Mouse (Mus musculus): ENCODE data around the gene Gm13696. TPM values are rescaled to one million over a fixed set of nuclear protein-coding genes. Genes with fewer than 3 reads are reported as not detected.
"Not testable (repeated sequence)": the region's sequence is repeated elsewhere in the genome, so short reads cannot be mapped to it uniquely, and the experiment has no call there.

Gm13696 gene
- polyA plus RNA-seq, 1 experiment from 2014 or later, result not detected

DNA sequence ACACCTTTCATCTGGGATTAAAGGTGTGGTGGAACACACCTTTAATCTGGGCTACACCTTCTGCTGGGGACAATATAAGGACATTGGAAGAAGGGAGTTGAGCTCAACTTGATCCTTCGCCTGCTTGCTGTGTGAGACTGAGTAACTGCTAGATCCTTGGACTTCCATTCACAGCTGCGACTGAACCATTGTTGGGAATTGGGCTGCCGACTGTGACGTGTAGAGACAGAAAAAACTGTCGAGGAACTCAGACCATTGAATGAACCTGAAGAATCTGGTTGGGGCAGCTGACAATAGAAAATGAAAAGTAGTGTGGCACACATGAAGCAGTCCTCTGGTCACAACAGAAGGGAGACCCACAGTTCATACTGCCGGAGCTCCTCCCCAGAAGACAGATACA, 11.5 kb downstream of the Gm13696 start, which contains the start of gene Gm13697:
Gene Gm13697, plus strand, starts transcription at position 301 of the 400 bp plus-strand sequence.
- H3K36me3 ChIP-seq (ENCODE audit: control insufficient read depth, insufficient read depth, low read length); H3K4me1 ChIP-seq (ENCODE audit: control insufficient read depth, insufficient read depth, low read length): not testable (repeated sequence)

DNA sequence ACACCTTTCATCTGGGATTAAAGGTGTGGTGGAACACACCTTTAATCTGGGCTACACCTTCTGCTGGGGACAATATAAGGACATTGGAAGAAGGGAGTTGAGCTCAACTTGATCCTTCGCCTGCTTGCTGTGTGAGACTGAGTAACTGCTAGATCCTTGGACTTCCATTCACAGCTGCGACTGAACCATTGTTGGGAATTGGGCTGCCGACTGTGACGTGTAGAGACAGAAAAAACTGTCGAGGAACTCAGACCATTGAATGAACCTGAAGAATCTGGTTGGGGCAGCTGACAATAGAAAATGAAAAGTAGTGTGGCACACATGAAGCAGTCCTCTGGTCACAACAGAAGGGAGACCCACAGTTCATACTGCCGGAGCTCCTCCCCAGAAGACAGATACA, 17.3 kb downstream of the Gm13696 start, which contains the start of gene Gm13691:
Gene Gm13691, plus strand, starts transcription at position 301 of the 400 bp plus-strand sequence.
- H3K4me1 ChIP-seq (ENCODE audit: control insufficient read depth, insufficient read depth, low read length); H3K4me2 ChIP-seq (ENCODE audit: low read depth, low read length); ATAC-seq; H3K27ac ChIP-seq (ENCODE audit: low read length); H3K9ac ChIP-seq (ENCODE audit: low read depth, low read length); H3K27me3 ChIP-seq (replicated peaks; ENCODE audit: control insufficient read depth, insufficient read depth, low read length); H3K36me3 ChIP-seq (ENCODE audit: control insufficient read depth, insufficient read depth, low read length); H3K4me3 ChIP-seq (ENCODE audit: low read length); H3K9me3 ChIP-seq (ENCODE audit: control insufficient read depth, low read length): not testable (repeated sequence)
- WGBS, result no CpG with 5 or more reads among the region's 6 CpGs

More for the DNA sequence above, 11.5 kb downstream of the Gm13696 start, which contains the start of gene Gm13697:
- not testable (repeated sequence) for H3K4me3 ChIP-seq (ENCODE audit: low read length); H3K27ac ChIP-seq (ENCODE audit: low read length); ATAC-seq; H3K9me3 ChIP-seq (ENCODE audit: control insufficient read depth, low read length); H3K4me2 ChIP-seq (ENCODE audit: low read depth, low read length); H3K9ac ChIP-seq (ENCODE audit: low read depth, low read length); H3K27me3 ChIP-seq (replicated peaks; ENCODE audit: control insufficient read depth, insufficient read depth, low read length)
- no CpG with 5 or more reads among the region's 6 CpGs for WGBS

DNA sequence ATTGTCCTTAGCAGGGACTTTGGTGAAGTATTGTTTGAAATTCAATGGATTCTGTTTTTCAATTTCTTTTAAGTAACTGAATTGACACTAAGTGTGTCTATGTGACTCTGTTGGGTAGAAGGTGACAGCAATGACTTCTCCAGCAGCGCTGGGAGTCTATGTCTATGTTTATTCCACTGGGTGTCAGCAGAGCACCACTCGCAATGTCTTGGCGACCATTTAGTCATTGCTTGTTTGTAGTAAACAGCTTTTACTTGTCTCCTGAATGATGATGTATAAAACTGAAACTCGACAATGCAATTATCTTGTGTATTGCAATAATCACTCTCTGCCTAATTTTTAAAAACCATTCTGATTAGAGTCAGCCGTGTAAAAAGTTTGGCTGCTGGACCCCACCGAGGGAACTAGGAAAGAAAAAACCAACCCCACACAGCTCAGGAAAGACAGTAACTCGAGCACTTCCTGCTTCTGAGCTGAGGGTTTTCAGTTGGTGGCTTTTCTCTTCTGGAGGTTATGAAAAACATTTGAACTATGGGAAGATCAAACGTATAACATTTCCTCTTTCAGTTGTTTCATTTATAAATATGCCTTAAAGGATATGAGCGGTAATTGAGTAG, 20.8 kb downstream of the Gm13696 start:
- H3K4me1 ChIP-seq (ENCODE audit: control insufficient read depth, insufficient read depth, low read length); H3K36me3 ChIP-seq (ENCODE audit: control insufficient read depth, insufficient read depth, low read length); H3K9me3 ChIP-seq (ENCODE audit: control insufficient read depth, low read length); ATAC-seq; H3K27ac ChIP-seq (ENCODE audit: low read length); H3K4me3 ChIP-seq (ENCODE audit: low read length); H3K27me3 ChIP-seq (replicated peaks; ENCODE audit: control insufficient read depth, insufficient read depth, low read length); H3K9ac ChIP-seq (ENCODE audit: low read depth, low read length): not testable (repeated sequence)
- WGBS, result 43% methylated on average over 7 of the region's 9 CpGs
- peak overlapping the region; percentile 30; the same call in 1 of the 2 replicates for H3K4me2 ChIP-seq (ENCODE audit: low read depth, low read length)

DNA sequence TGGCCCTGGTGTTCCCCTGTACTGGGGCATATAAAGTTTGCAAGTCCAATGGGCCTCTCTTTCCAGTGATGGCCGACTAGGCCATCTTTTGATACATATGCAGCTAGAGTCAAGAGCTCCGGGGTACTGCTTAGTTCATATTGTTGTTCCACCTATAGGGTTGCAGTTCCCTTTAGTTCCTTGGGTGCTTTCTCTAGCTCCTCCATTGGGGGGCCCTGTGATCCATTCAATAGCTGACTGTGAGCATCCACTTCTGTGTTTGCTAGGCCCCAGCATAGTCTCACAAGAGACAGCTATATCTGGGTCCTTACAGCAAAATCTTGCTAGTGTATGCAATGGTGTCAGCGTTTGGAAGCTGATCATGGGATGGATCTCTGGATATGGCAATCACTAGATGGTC, 21.6 kb downstream of the Gm13696 start:
- H3K9me3 ChIP-seq (ENCODE audit: control insufficient read depth, low read length); H3K9ac ChIP-seq (ENCODE audit: low read depth, low read length); H3K27ac ChIP-seq (ENCODE audit: low read length); H3K4me1 ChIP-seq (ENCODE audit: control insufficient read depth, insufficient read depth, low read length); H3K4me2 ChIP-seq (ENCODE audit: low read depth, low read length); H3K4me3 ChIP-seq (ENCODE audit: low read length); H3K27me3 ChIP-seq (replicated peaks; ENCODE audit: control insufficient read depth, insufficient read depth, low read length); H3K36me3 ChIP-seq (ENCODE audit: control insufficient read depth, insufficient read depth, low read length); ATAC-seq: not testable (repeated sequence)
- WGBS, result no CpG with 5 or more reads among the region's 3 CpGs

DNA sequence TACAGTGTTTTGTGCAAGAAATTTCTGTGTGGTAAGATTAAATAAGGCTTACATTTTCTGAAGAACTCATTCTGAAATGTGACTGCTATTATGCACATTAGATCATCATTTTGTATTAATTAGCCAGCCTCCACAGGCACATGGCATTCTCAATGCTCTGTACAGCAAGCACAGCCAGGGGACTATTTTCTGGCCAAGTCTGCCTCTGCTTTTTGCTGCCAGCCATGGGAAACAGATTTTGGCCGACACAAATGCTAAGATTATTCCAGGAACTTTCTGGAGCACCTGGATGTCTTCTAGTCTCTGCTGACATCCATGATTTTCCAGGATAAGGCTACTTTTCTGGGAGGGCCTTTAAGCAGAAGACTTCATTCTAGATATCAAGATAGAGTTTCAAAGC, 36.0 kb downstream of the Gm13696 start:
- ATAC-seq, result no peak
- 54% methylated on average over 1 of the region's 1 CpGs for WGBS

DNA sequence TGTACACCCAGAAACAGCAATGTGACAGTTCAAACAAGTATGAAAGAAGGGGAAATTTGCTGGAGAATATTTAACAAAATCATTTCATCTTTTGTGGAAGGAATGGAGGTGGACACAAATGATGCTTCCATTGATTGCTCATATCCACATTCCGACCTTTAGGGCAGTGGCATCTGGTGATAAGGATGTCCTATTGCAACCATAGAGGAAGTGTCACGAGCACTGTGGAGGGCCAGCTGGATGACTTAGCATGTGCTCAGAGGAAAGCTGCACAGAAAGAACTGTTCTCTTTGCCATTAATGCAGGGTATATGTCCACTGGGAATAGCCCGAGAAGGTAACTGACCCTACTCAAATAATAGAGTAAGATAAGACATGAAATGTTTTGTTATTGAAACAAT, 36.9 kb downstream of the Gm13696 start:
- H3K36me3 ChIP-seq (ENCODE audit: control insufficient read depth, insufficient read depth, low read length), result no peaks in the 10 kb centered on the region

More for the DNA sequence above, 36.0 kb downstream of the Gm13696 start:
- Histone ChIP-seq H3K27ac (ENCODE audit: low read length) (no peak overlapping the region), H3K36me3 (ENCODE audit: control insufficient read depth, insufficient read depth, low read length) (no peaks in the 10 kb centered on the region), H3K4me3 (ENCODE audit: low read length) (no peak overlapping the region), H3K9me3 (ENCODE audit: control insufficient read depth, low read length) (no peaks in the 10 kb centered on the region), H3K4me1 (ENCODE audit: control insufficient read depth, insufficient read depth, low read length) (0 out of 2 replicates have a peak, but pooled peaks cover 2% of the 10 kb centered on the region), H3K4me2 (ENCODE audit: low read depth, low read length) (no peak overlapping the region), H3K9ac (ENCODE audit: low read depth, low read length) (no peak overlapping the region), H3K27me3 (replicated peaks; ENCODE audit: control insufficient read depth, insufficient read depth, low read length) (no peaks in the 10 kb centered on the region)

DNA sequence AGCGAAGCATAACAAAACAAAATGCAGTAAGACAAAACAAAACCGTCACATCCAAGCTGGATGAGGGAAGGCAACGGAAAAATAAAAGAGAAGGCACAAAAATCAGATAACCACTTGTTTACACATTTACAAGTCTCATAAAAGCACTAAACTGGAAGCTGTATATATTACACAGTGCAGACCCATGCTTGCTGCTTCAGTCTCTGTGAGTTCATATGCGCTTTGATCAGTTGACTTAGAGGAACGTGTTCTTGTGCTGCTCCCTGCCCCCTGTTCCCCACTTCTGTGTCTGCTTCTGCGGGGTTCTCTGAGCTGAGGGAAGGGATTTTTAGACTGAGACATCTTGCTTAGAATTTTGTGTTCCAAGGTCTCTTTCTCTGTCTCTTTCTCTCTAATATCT, 41.6 kb downstream of the Gm13696 start:
- H3K4me1 ChIP-seq (ENCODE audit: control insufficient read depth, insufficient read depth, low read length), result no peaks in the 10 kb centered on the region
- H3K9ac ChIP-seq (ENCODE audit: low read depth, low read length), result no peak overlapping the region
- ATAC-seq, result no peak
- no peaks in the 10 kb centered on the region for H3K9me3 ChIP-seq (ENCODE audit: control insufficient read depth, low read length)
- WGBS, result 58% methylated on average over 6 of the region's 6 CpGs
- H3K4me2 ChIP-seq (ENCODE audit: low read depth, low read length), result no peak overlapping the region
- H3K36me3 ChIP-seq (ENCODE audit: control insufficient read depth, insufficient read depth, low read length), result no peaks in the 10 kb centered on the region
- no peak overlapping the region for H3K4me3 ChIP-seq (ENCODE audit: low read length)
- no peaks in the 10 kb centered on the region for H3K27me3 ChIP-seq (replicated peaks; ENCODE audit: control insufficient read depth, insufficient read depth, low read length)
- no peak overlapping the region for H3K27ac ChIP-seq (ENCODE audit: low read length)

More for the DNA sequence above, 36.9 kb downstream of the Gm13696 start:
- ATAC-seq, result no peak
- H3K9me3 ChIP-seq (ENCODE audit: control insufficient read depth, low read length), result no peaks in the 10 kb centered on the region
- H3K4me1 ChIP-seq (ENCODE audit: control insufficient read depth, insufficient read depth, low read length), result 0 out of 2 replicates have a peak, but pooled peaks cover 2% of the 10 kb centered on the region
- no peak overlapping the region for H3K4me3 ChIP-seq (ENCODE audit: low read length)
- no peak overlapping the region for H3K4me2 ChIP-seq (ENCODE audit: low read depth, low read length)
- H3K27me3 ChIP-seq (replicated peaks; ENCODE audit: control insufficient read depth, insufficient read depth, low read length), result no peaks in the 10 kb centered on the region
- 67% methylated on average over 3 of the region's 3 CpGs for WGBS
- no peak overlapping the region for H3K27ac ChIP-seq (ENCODE audit: low read length)
- no peak overlapping the region for H3K9ac ChIP-seq (ENCODE audit: low read depth, low read length)

DNA sequence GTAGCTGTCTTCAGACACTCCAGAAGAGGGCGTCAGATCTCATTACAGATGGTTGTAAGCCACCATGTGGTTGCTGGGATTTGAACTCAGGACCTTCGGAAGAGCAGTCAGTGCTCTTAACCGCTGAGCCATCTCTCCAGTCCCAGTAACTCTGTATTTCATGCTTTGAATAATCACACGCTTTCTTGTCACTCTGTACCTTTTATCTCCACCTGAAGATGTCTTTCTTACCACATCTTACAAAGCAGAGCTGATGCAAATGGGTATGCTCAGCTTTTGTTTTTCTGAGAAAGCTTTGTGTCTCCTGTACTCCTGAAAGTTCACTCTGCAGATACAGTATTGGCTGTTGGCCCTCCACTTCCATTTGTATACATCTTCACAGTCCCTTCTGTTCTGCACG, 43.4 kb downstream of the Gm13696 start:
- H3K9me3 ChIP-seq (ENCODE audit: control insufficient read depth, low read length); H3K27me3 ChIP-seq (replicated peaks; ENCODE audit: control insufficient read depth, insufficient read depth, low read length); H3K4me2 ChIP-seq (ENCODE audit: low read depth, low read length); ATAC-seq; H3K9ac ChIP-seq (ENCODE audit: low read depth, low read length); H3K27ac ChIP-seq (ENCODE audit: low read length); H3K4me3 ChIP-seq (ENCODE audit: low read length); H3K4me1 ChIP-seq (ENCODE audit: control insufficient read depth, insufficient read depth, low read length); H3K36me3 ChIP-seq (ENCODE audit: control insufficient read depth, insufficient read depth, low read length): not testable (repeated sequence)
- WGBS, result 72% methylated on average over 5 of the region's 5 CpGs

DNA sequence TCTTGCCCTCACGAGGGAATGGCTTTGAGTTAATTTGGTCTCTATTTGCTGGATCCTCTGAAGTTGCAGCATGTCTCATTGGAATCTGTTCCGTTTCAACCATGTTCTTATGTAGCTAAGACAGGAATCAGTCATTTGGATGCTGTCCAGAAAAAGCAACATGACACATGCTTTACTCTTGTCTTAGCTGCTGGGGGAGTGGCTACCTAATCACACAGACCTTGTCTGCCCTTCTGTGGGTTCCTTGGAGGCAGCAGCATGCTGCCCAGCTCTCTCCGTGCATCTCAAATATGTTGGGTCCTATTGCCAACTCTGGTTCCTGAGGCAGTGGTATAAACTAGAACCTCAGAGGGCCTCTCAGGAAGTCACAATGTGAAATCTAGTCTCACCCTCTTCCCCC, 45.4 kb downstream of the Gm13696 start:
- H3K36me3 ChIP-seq (ENCODE audit: control insufficient read depth, insufficient read depth, low read length), result no peaks in the 10 kb centered on the region
- no peak overlapping the region for H3K4me3 ChIP-seq (ENCODE audit: low read length)
- 56% methylated on average over 3 of the region's 3 CpGs for WGBS
- no peak for ATAC-seq
- no peak overlapping the region for H3K4me2 ChIP-seq (ENCODE audit: low read depth, low read length)
- no peak overlapping the region for H3K9ac ChIP-seq (ENCODE audit: low read depth, low read length)
- no peaks in the 10 kb centered on the region for H3K27me3 ChIP-seq (replicated peaks; ENCODE audit: control insufficient read depth, insufficient read depth, low read length)
- no peaks in the 10 kb centered on the region for H3K9me3 ChIP-seq (ENCODE audit: control insufficient read depth, low read length)
- H3K27ac ChIP-seq (ENCODE audit: low read length), result no peak overlapping the region
- no peaks in the 10 kb centered on the region for H3K4me1 ChIP-seq (ENCODE audit: control insufficient read depth, insufficient read depth, low read length)
